Mouse (Mus musculus): ENCODE measurements around the gene Gprin2. TPM values are rescaled to one million over a fixed set of nuclear protein-coding genes. Genes with fewer than 3 reads are reported as not detected.

Gprin2 gene
- polyA plus RNA-seq, 1 experiment from 2014 or later = 0.11 TPM

DNA sequence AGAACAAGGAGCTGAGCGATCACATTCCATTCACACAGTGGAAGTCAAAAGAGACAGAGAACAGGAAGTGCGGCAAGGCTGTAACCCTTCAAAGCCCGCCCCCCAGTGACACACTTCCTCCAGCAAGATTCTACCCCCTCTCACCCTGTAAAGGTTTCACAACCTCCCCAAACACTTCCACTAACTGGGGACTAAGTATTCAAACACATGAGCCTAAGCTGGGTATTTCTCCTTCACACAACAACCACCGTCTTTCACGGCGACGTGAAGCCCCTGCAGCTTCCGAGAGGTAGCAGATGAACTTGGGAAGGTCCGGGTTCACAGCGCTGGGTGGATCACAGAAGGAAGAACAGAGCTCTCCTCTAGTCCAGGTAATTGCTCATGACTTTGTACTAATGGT, 58.5 kb downstream of the Gprin2 start:
- H3K4me2 ChIP-seq = no peak overlapping the region
- no peak overlapping the region for H3K27ac ChIP-seq
- no peaks in the 10 kb centered on the region for H3K27me3 ChIP-seq
- H3K9ac ChIP-seq = no peak overlapping the region
- ATAC-seq (replicated peaks; ENCODE audit: insufficient number of reproducible peaks, insufficient read depth, low FRiP score, low read depth) = no peak
- no peaks in the 10 kb centered on the region for H3K36me3 ChIP-seq
- 89% methylated on average over 10 of the region's 10 CpGs for WGBS
- no peak overlapping the region for H3K4me3 ChIP-seq
- H3K4me1 ChIP-seq (replicated peaks) = no peaks in the 10 kb centered on the region
- no peaks in the 10 kb centered on the region for H3K9me3 ChIP-seq (replicated peaks)

DNA sequence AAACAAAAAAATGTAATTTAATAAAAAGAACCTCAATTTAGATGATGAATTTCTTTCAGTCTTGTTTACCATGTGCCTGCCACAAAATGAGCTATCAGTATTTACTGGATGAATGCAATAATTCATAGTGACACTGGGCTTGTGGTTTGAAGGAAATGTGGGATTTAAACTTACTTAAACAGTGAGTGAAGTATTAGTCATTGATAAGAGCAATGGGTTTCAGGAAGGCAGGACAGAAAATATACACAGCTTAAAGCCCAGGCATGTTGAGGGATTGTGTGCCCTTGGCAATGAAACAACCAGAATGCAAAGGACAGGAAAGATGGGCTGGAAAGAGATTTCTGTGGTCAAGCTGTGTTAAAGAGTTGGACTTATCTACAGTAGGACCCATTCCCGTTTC, 59.1 kb downstream of the Gprin2 start:
- WGBS = 66% methylated on average over 1 of the region's 1 CpGs

GRCm38 (mm10) chr14:34139671-34140664, 61.5 kb downstream of the Gprin2 start:
- H3K27ac ChIP-seq = no peak overlapping the region
- no peak for ATAC-seq (replicated peaks; ENCODE audit: insufficient number of reproducible peaks, insufficient read depth, low FRiP score, low read depth)
- no peaks in the 10 kb centered on the region for H3K4me1 ChIP-seq (replicated peaks)
- H3K27me3 ChIP-seq = no peaks in the 10 kb centered on the region
- no peaks in the 10 kb centered on the region for H3K9me3 ChIP-seq (replicated peaks)
- H3K36me3 ChIP-seq = no peaks in the 10 kb centered on the region
- H3K4me3 ChIP-seq = no peak overlapping the region
- H3K4me2 ChIP-seq = no peak overlapping the region
- H3K9ac ChIP-seq = no peak overlapping the region
- WGBS = 83% methylated on average over 15 of the region's 15 CpGs

More for the DNA sequence above, 59.1 kb downstream of the Gprin2 start:
- Histone ChIP-seq H3K27me3 (no peaks in the 10 kb centered on the region), H3K4me1 (replicated peaks) (no peaks in the 10 kb centered on the region), H3K4me2 (no peak overlapping the region), H3K9ac (no peak overlapping the region), H3K27ac (no peak overlapping the region), H3K9me3 (replicated peaks) (no peaks in the 10 kb centered on the region), H3K36me3 (no peaks in the 10 kb centered on the region), H3K4me3 (no peak overlapping the region)
- ATAC-seq (replicated peaks; ENCODE audit: insufficient number of reproducible peaks, insufficient read depth, low FRiP score, low read depth) = no peak

Other genes with a start within 250 kb of the Gprin2 start
- gene Rbp3, start 247.7 kb downstream of the Gprin2 start, polyA plus RNA-seq (2015; fragmentation: Nextera tagmentation; extraction: Ambion mirVana) = 0.04 TPM in 1 of 2 replicates, not detected in the other
- gene Zfp488, start 222.9 kb downstream of the Gprin2 start, polyA plus RNA-seq (2015; fragmentation: Nextera tagmentation; extraction: Ambion mirVana) = 0.03 TPM in 1 of 2 replicates, not detected in the other
- gene Gm30083, start 186.5 kb downstream of the Gprin2 start, polyA plus RNA-seq (2015; fragmentation: Nextera tagmentation; extraction: Ambion mirVana) = not detected in 2 replicates
- gene Gm5460, start 184.9 kb downstream of the Gprin2 start, polyA plus RNA-seq (2015; fragmentation: Nextera tagmentation; extraction: Ambion mirVana) = not detected in 2 replicates
- not detected in 2 replicates for gene Antxrl, start 148.9 kb downstream of the Gprin2 start, polyA plus RNA-seq (2015; fragmentation: Nextera tagmentation; extraction: Ambion mirVana)
- 2.0 and 5.3 TPM in 2 replicates for gene Anxa8, start 115.7 kb downstream of the Gprin2 start, polyA plus RNA-seq (2015; fragmentation: Nextera tagmentation; extraction: Ambion mirVana)
- gene A630023A22Rik, start 98.9 kb downstream of the Gprin2 start, polyA plus RNA-seq (2015; fragmentation: Nextera tagmentation; extraction: Ambion mirVana) = not detected in 2 replicates
- 0.13 and 0.15 TPM in 2 replicates for gene Npy4r, start 49.2 kb downstream of the Gprin2 start, polyA plus RNA-seq (2015; fragmentation: Nextera tagmentation; extraction: Ambion mirVana)
- gene Syt15, start 17.9 kb upstream of the Gprin2 start, polyA plus RNA-seq (2015; fragmentation: Nextera tagmentation; extraction: Ambion mirVana) = 0.35 and 0.77 TPM in 2 replicates
- gene Shld2, start 108.8 kb upstream of the Gprin2 start, polyA plus RNA-seq (2015; fragmentation: Nextera tagmentation; extraction: Ambion mirVana) = 8.0 and 8.6 TPM in 2 replicates
- gene Glud1, start 109.1 kb upstream of the Gprin2 start, polyA plus RNA-seq (2015; fragmentation: Nextera tagmentation; extraction: Ambion mirVana) = 55.9 and 60.3 TPM in 2 replicates
- not detected in 2 replicates for gene Fam25c, start 153.8 kb upstream of the Gprin2 start, polyA plus RNA-seq (2015; fragmentation: Nextera tagmentation; extraction: Ambion mirVana)
- gene Sncg, start 173.1 kb upstream of the Gprin2 start, polyA plus RNA-seq (2015; fragmentation: Nextera tagmentation; extraction: Ambion mirVana) = 1.7 and 9.5 TPM in 2 replicates
- 26.0 and 29.7 TPM in 2 replicates for gene Mmrn2, start 173.8 kb upstream of the Gprin2 start, polyA plus RNA-seq (2015; fragmentation: Nextera tagmentation; extraction: Ambion mirVana)